Mouse (Mus musculus): ENCODE measurements around the gene Mrps18a. TPM values are rescaled to one million over a fixed set of nuclear protein-coding genes. Genes with fewer than 3 reads are reported as not detected.

Mrps18a gene
- total RNA-seq, 2 experiments from 2014 or later = 106 to 110 TPM

GRCm38 (mm10) chr17:46102608-46103159 is 8.1 kb upstream of the Mrps18a start:
- no peak for DNase-seq

DNA sequence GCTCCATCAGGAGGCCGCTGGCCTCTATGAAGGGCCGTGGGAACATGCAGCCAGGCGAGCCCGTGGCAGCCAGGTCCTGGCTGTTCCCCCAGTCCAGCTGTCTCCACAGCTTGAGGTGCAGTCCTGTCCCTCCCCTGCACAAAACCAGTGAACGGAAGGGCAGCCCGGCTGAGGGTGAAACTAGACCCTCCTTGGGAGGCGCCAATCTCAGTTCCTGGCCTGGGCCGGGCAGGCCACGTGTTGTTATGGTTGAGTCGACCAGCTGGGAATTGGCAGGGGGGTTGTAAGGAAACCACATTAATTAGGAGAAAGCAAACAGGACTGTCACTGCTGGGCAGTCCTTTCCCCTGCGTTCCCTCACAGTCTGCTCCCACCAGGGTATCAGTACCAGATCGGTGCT is 6.3 kb upstream of the Mrps18a start:
- DNase-seq = peak; percentile 67

- no peak for DNase-seq
These were observed 2.5 kb upstream of the Mrps18a start for GRCm38 (mm10) chr17:46108286-46108685.

DNA sequence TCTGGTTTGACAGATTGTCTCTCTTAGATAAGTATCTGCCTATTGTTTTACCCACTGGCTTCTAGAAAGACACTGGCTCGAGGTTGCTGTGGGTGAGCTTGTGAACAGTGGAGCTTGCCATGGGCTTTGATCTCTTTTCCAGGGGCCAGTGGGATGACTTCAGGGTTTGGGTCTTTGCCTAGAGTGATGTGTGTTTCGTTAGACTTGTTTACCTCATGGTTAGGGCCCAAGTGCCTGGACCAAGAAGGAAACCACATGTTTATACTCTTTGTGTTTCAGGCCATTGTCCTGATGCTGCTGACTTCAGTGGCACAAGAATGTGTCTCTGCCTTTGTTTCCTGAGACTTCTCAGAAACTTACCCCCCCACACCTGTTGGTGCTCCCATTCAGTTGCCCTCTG is 4.7 kb downstream of the Mrps18a start:
- no peak for DNase-seq

GRCm38 (mm10) chr17:46116138-46116537 is 5.4 kb downstream of the Mrps18a start:
- DNase-seq = no peak

DNA sequence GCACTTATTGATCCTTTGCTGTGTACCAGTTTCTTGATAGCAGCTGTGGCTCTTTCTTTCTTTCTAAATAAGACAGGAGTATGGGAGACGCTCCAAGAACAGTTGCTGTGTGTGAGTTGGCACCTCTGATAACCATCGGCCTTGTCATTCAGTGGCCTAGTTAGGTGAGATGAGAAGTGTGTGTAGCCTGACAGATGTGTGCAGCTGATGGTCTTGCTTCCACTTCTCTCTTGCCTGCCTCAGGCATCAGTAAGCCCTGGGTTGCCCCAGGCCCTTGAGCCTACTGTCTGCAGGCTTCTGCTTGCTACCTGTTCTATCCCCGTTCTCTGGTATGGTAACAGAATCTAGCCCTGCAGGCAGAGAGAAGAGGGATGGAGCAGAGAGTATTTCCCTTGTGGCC is 6.1 kb downstream of the Mrps18a start:
- no peak for DNase-seq

DNA sequence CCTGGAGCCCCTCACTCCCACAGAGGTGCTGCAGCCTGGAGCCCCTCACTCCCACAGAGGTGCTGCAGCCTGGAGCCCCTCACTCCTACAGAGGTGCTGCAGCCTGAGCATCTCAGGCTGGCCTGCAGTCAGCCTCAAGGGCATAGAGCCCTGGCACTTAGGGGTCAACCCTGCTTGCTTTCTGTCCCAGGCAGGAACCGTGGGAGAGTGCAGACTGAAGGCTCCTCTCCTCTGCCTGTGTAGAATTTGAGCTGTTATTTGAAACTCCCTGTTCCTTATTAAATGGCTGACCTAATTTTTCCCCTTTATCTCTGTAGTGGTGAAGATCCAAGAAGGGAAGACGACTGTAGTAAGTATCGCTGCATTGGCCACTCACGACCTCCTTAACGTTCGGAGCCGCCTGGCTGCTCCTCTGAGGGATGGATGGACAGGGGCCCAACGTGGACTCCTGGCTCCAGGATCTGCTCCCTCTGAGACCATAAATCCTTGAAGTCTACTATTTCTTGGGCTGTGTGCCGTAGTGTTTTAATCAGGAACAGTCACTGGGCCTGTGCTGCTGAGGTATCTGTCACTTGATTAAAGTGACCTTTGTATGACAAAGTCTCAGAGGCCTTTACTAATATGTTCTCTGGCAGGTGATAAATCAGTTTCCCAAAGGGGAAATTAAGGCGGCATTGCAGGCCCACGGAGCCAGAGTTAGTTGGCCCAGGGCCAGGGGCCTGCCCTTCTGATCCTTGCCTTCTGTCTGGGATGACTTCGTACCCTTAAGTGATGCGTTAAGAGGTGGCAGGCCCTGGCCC is 7.0 kb downstream of the Mrps18a start:
- no peak for DNase-seq

DNA sequence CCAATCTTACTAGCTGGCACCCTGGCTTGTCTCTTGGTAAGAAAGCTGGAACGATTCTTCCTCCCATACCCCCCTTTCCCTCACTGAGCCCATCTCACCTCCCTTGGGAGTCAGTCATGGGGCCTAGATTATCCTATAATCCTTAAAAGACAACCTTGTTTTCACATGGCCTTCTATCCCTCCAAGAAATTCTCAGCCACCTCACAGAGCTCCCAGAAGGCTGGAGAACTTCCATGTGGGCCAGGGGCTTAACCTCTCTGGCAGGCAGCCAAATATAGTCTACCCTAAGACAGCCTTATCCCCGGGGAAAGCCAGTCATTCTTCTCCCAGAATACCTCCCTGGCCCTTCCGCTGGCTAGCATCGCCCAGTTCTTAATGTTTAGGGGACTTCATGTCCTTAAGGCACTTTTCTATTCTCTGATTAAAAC is 7.7 kb downstream of the Mrps18a start:
- no peak for DNase-seq

GRCm38 (mm10) chr17:46119641-46120040 is 8.9 kb downstream of the Mrps18a start:
- DNase-seq = no peak

DNA sequence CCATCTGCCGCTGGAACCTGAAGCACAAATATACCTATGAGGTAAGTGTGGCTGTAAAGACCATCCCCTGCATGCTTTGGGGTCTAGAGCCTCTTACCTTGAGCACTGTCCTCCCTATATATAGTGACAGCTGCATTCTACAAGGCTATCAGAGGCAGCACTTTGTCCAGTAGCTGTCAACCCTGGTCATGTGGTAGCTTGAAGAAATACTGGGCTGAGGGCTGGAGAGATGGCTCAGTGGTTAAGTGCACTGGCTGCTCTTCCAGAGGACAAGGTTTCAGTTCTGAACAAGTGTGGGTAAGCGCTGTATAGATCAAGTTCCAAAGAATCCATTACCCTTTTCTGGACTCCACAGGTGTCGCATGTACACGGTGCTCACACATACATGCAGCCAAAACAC is 12.0 kb downstream of the Mrps18a start:
- no peak for DNase-seq

- no peak for DNase-seq
These were observed 12.5 kb downstream of the Mrps18a start for GRCm38 (mm10) chr17:46123285-46123684.

GRCm38 (mm10) chr17:46123953-46124700 is 13.3 kb downstream of the Mrps18a start:
- peak; percentile 46 for DNase-seq

- DNase-seq = no peak
These were observed 15.8 kb downstream of the Mrps18a start for GRCm38 (mm10) chr17:46126608-46127007.

- DNase-seq = no peak
These were observed 17.2 kb downstream of the Mrps18a start for GRCm38 (mm10) chr17:46127814-46128493.

- DNase-seq = peak; percentile 69
These were observed 19.1 kb downstream of the Mrps18a start for GRCm38 (mm10) chr17:46129741-46130498.

DNA sequence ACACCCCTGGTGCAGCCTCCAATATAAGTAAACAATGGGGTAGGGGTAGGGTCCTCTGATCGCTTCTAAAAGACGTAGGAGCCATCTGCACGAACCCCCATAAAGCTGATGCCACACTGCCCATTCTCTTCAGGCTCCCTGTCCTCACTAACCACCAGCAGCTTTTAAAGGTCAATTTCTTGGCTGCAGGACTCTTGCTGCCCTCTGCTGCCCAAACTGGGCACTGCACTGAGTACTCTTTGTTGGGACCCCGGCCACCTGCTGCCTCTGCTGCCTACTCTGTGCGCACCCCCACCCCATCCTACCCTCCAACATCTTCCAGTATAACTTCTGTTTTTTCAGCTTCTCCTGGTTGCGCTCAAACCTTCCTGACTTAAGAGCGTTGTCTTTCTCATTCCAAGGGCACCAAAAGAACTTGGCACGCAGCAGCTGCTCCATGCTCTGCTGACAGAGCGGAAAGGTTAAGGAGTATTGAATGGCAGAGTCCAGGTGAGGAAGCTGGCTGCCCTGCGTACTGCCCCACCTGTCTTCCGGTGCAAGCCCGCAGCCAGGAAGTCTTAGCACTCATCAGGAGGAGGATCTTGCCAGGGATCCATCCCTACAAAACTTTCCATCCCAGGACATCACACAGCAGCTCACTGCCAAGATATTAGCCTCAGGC is 21.4 kb downstream of the Mrps18a start:
- DNase-seq = peak; percentile 91

DNA sequence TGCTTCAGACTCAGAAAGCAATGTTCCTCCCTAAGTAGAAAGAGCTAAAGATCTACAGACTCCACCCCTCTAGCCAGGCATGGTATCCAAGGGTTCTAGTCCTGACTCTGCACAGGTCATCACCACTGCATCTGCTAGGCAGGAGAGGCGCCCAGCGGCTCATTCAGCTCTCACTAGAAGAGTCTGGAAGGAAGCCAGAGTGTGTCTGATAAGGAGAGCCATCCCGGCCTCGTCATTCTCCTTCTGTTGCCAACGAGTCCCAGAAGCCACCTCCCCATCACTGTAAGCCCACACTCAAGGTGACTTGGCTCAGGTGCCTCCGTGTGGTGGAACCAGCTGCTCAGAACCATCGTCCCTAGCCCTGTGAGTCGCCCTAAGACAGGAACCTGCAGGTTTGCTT is 22.1 kb downstream of the Mrps18a start:
- no peak for DNase-seq

DNA sequence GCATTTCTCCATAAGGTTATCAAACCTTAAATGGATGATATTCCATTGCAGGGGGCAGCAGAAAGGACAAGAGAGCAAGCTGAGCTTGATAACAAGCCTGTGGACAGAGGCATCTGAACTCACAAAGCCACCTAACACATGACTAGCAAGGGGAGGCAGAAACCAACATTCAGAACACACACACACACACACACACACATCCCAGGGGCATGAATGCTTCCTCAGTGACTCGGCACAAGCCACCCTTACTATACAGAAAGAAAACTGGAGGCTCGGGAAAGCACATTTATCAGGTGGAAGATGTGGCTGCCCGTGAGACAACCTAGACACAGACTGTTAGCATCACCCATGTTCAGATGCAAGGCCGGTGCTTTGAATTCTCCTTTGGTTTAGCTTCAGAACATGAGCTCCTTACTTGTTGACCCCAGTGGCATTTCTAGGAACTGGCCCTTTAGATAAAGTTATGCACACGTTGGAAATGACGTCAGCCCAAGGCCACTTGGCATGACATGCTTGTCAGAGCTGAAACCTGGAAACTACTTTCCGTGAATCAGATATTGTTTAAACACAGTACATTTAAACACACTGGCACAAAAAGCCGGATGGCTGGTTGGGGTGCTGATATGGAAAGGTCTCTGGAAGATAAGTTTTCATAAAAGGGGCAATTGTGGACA is 27.9 kb downstream of the Mrps18a start:
- DNase-seq = no peak

- no peak for DNase-seq
These were observed 29.1 kb downstream of the Mrps18a start for GRCm38 (mm10) chr17:46139872-46140271.

GRCm38 (mm10) chr17:46143578-46144423 is 33.0 kb downstream of the Mrps18a start, which contains the start of gene Rsph9:
Rsph9 (minus strand) TSS chr17:46144216.
- peak; percentile 87 for DNase-seq
